In genomic region chr5:115371736-115372135, GRCm38 (mm10) we compare ENCODE assay signal across 13 mouse cellular contexts. TPM values are rescaled to one million over a fixed set of nuclear protein-coding genes. Genes with fewer than 3 reads are reported as not detected.
DNase-seq lines count a peak whose midpoint lies in the region; ATAC-seq lines count a peak whose summit lies in the region.
"Had no signal": no experiment of that assay in that cellular context is flagged by ENCODE, and none has a peak within 500 bp of the region (broad histone marks: within the 10 kb centered on the region; RNA-seq: fewer than 3 reads in every experiment).

No protein-coding gene starts in this region.

- WGBS in kidney, embryonic 16.5 days = 29% methylated on average over 9 of the region's 9 CpGs

- ATAC-seq in kidney, embryonic 16.5 days (ENCODE audit: low FRiP score, low TSS enrichment) = peak; percentile 73; the same call in 1 of the 2 replicates
- ATAC-seq: liver, embryonic 12.5 days had no signal

- no peaks in the 10 kb centered on the region for H3K27me3 ChIP-seq in kidney, embryonic 16.5 days (ENCODE audit: insufficient read depth, low read length)
- H3K27me3 ChIP-seq: CH12.LX had no signal

- H3K9me3 ChIP-seq in kidney, embryonic 16.5 days (ENCODE audit: low read length) = no peaks in the 10 kb centered on the region
- H3K9me3 ChIP-seq: liver, embryonic 12.5 days had no signal

- no peak overlapping the region for H3K9ac ChIP-seq in kidney, embryonic 16.5 days (replicated peaks; ENCODE audit: low read length)
- H3K9ac ChIP-seq: liver, embryonic 12.5 days had no signal

- peaks cover 8% of the 10 kb centered on the region; the same call in 1 of the 2 replicates for H3K4me1 ChIP-seq in kidney, embryonic 16.5 days (ENCODE audit: insufficient read depth, low read length)
- H3K4me1 ChIP-seq: liver, embryonic 12.5 days had no signal

- no peak overlapping the region for H3K27ac ChIP-seq in kidney, embryonic 16.5 days (ENCODE audit: low read length)
- H3K27ac ChIP-seq: liver, embryonic 12.5 days had no signal

- H3K4me2 ChIP-seq in kidney, embryonic 16.5 days (replicated peaks; ENCODE audit: low read depth, low read length) = no peak overlapping the region
- H3K4me2 ChIP-seq: liver, embryonic 12.5 days had no signal

- no peak overlapping the region for H3K4me3 ChIP-seq in kidney, embryonic 16.5 days (ENCODE audit: low read length)
- H3K4me3 ChIP-seq: liver, embryonic 12.5 days had no signal

- no peaks in the 10 kb centered on the region for H3K36me3 ChIP-seq in kidney, embryonic 16.5 days (ENCODE audit: insufficient read depth, low read length)
- H3K36me3 ChIP-seq: liver, embryonic 12.5 days had no signal

- DNase-seq in adrenal gland, postnatal 14 days = peak; percentile 34
- DNase-seq in adrenal gland, postnatal 4 days (ENCODE audit: low spot score in 2 of 2) = no peak
- DNase-seq in kidney, adult 18-20 months = no peak
- peak; percentile 38 for DNase-seq in urinary bladder, postnatal 14 days (ENCODE audit: low spot score)
- DNase-seq in urinary bladder, adult 2 months (ENCODE audit: low spot score) = no peak
- peak; percentile 14 to 15 for DNase-seq in urinary bladder, postnatal 36 days (ENCODE audit: low spot score in 2 of 2)
- DNase-seq in cerebellum, adult 9-10 months = no peak
- DNase-seq: adrenal gland, adult 2 months; cerebellum, adult 8-10 months; heart, postnatal 14 days had no signal

RNA-seq across cellular contexts. Expression of gene Cox6a1, which starts 23.0 kb away (rescaled TPM):
- total RNA-seq in adrenal gland, postnatal 14 days (2021) = 1,778 and 1,846 TPM in 2 replicates
- total RNA-seq in adrenal gland, postnatal 4 days (2021) = 100 to 1,000 TPM; 720 to 752 TPM
- polyA plus RNA-seq in kidney, embryonic 16.5 days (2015; fragmentation: Nextera tagmentation; extraction: Ambion mirVana) = 1,046 and 1,071 TPM in 2 replicates
- polyA plus RNA-seq in urinary bladder, adult 2 months (2012; rRNA removed) = 940 and 1,078 TPM in 2 replicates

RNA-seq across cellular contexts. Expression of gene Triap1, which starts 30.7 kb away (rescaled TPM):
- 31.5 and 35.5 TPM in 2 replicates for total RNA-seq in adrenal gland, postnatal 14 days (2021)
- total RNA-seq in adrenal gland, postnatal 4 days (2021) = 10 to 100 TPM; 35.1 to 39.6 TPM
- 56.3 and 58.5 TPM in 2 replicates for polyA plus RNA-seq in kidney, embryonic 16.5 days (2015; fragmentation: Nextera tagmentation; extraction: Ambion mirVana)
- 47.5 and 63.9 TPM in 2 replicates for polyA plus RNA-seq in urinary bladder, adult 2 months (2012; rRNA removed)

RNA-seq across cellular contexts. Expression of gene Gatc, which starts 30.8 kb away (rescaled TPM):
- total RNA-seq in adrenal gland, postnatal 14 days (2021) = 21.2 and 23.9 TPM in 2 replicates
- 10 to 100 TPM; 19.1 to 20.3 TPM for total RNA-seq in adrenal gland, postnatal 4 days (2021)
- 25.2 and 32.0 TPM in 2 replicates for polyA plus RNA-seq in kidney, embryonic 16.5 days (2015; fragmentation: Nextera tagmentation; extraction: Ambion mirVana)
- 13.6 and 18.0 TPM in 2 replicates for polyA plus RNA-seq in urinary bladder, adult 2 months (2012; rRNA removed)

RNA-seq across cellular contexts. Expression of gene Srsf9, which starts 44.8 kb away (rescaled TPM):
- total RNA-seq in adrenal gland, postnatal 14 days (2021) = 71.3 and 78.3 TPM in 2 replicates
- total RNA-seq in adrenal gland, postnatal 4 days (2021) = 10 to 100 TPM; 83.9 to 87.4 TPM
- 208 and 258 TPM in 2 replicates for polyA plus RNA-seq in kidney, embryonic 16.5 days (2015; fragmentation: Nextera tagmentation; extraction: Ambion mirVana)
- polyA plus RNA-seq in urinary bladder, adult 2 months (2012; rRNA removed) = 56.7 and 60.4 TPM in 2 replicates

RNA-seq across cellular contexts. Expression of gene Msi1, which starts 57.7 kb away (rescaled TPM):
- 15.2 and 15.8 TPM in 2 replicates for total RNA-seq in adrenal gland, postnatal 14 days (2021)
- 10 to 100 TPM; 27.0 to 33.2 TPM for total RNA-seq in adrenal gland, postnatal 4 days (2021)
- 12.1 and 14.1 TPM in 2 replicates for polyA plus RNA-seq in kidney, embryonic 16.5 days (2015; fragmentation: Nextera tagmentation; extraction: Ambion mirVana)
- polyA plus RNA-seq in urinary bladder, adult 2 months (2012; rRNA removed) = 1.7 and 3.0 TPM in 2 replicates

Comparison
In these comparisons a context has a peak if more than half of its experiments do, and no peak if none do; other contexts are left out.
1. DNase-seq: peak in adrenal gland, postnatal 14 days (single experiment), urinary bladder, postnatal 14 days (single experiment) and urinary bladder, postnatal 36 days (2 of 2); none in adrenal gland, postnatal 4 days (0 of 2), kidney, adult 18-20 months (single experiment), urinary bladder, adult 2 months (single experiment) and cerebellum, adult 9-10 months (single experiment).